Mouse (Mus musculus) kidney, embryonic 16.5 days (tissue): ENCODE results near the gene Ankrd9. TPM values are rescaled to one million over a fixed set of nuclear protein-coding genes. Genes with fewer than 3 reads are reported as not detected.

Experiments
- ATAC-seq: fragments of 200-750 bp; cut with Nextera tagmentation; 2 replicates; pipeline ENCODE4 v1.8.0; 2017; ENCODE audit warnings: moderate TSS enrichment; ENCODE audit not compliant: low FRiP score, low TSS enrichment
- H3K27ac ChIP-seq: fragments of 300-500 bp; sonication (generic); 2 replicates; pipeline ENCODE4 v1.5.1; 2014; ENCODE audit warnings: low read length
- H3K27me3 ChIP-seq: fragments of 300-500 bp; sonication (generic); 2 replicates; pipeline ENCODE4 v1.6.1; 2014; ENCODE audit warnings: low read length, control low read depth, mixed read lengths; ENCODE audit not compliant: insufficient read depth
- H3K36me3 ChIP-seq: fragments of 300-500 bp; sonication (generic); 2 replicates; pipeline ENCODE4 v1.6.1; 2014; ENCODE audit warnings: low read length, control low read depth, mixed read lengths; ENCODE audit not compliant: insufficient read depth
- H3K4me1 ChIP-seq: fragments of 300-500 bp; sonication (generic); 2 replicates; pipeline ENCODE4 v1.6.1; 2014; ENCODE audit warnings: low read length, control low read depth, mixed read lengths; ENCODE audit not compliant: insufficient read depth
- H3K4me2 ChIP-seq: fragments of 300-500 bp; sonication (generic); replicated peaks from 2 replicates; pipeline ENCODE4 v1.6.1; 2014; ENCODE audit warnings: low read depth, low read length
- H3K4me3 ChIP-seq: fragments of 300-500 bp; sonication (generic); 2 replicates; pipeline ENCODE4 v1.5.1; 2014; ENCODE audit warnings: mild to moderate bottlenecking, low read length
- H3K9ac ChIP-seq: fragments of 300-500 bp; sonication (generic); replicated peaks from 2 replicates; pipeline ENCODE4 v1.6.1; 2014; ENCODE audit warnings: low read length
- H3K9me3 ChIP-seq: fragments of 300-500 bp; sonication (generic); 2 replicates; pipeline ENCODE4 v1.6.1; 2016; ENCODE audit warnings: low read length, control low read depth
- WGBS: fragments of 180-500 bp; shearing (Covaris S2); extraction: QIAGEN DNeasy Blood & Tissue Kit; methylation state at CpG from one replicate; pipeline ENCODE4 v1.1.7; 2014; 5-methylcytosine and 5-hydroxymethylcytosine counted together
- polyA plus RNA-seq: library from polyadenylated mRNA; unstranded; fragments of >200 nt; fragmentation: Nextera tagmentation; extraction: Ambion mirVana; gene quantifications from 2 replicates; pipeline ENCODE4 v1.2.1, GENCODE M21; 2015

Gene Ankrd9
- polyA plus RNA-seq, 1 experiment from 2014 or later, result 16.7 TPM

DNA sequence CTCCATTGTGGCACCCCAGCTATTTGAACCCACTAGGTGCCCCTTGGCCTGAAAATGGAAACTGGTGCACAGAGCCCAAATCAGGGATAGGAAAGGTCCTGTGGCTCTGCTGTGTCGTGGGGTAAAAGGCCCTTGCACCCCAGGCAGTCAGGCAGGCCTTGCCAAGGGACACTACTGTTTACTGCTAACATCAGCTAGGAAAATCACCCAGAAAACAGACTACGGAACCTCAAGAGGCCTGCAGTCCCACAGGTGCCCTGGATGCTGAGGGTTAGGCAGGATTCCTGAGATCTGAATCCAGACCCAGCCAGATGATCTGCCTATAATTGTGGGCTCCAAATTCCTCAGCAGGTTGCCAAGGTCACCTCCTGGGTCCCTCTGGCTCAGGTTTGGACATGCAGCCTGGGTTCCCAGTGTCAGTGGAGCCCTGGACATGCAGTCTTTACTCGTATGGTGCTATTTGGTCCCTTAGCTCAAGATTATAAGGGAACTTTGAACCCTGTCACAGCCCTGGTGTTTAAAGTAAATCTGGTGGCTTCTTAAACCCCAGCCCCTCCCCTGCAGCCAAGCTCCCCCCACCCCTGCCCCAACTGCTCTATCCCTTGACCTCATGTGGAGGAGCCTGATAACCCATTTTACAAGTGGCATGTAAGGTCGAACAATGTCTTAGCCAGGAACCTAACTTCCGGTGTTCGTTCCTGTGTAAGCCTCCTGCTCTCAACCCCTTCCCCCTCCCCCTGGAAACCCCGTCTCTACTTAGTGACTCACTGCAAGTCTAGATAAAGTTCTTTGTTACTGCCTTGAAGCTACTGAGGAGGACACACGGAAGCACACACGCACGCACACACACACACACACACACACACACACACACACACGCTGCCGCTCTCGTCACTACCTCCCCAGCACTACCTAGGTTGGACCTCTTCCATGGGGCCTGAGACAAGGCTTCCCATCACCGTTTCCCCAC lies 28.6 kb upstream of the Ankrd9 start:
- Histone ChIP-seq H3K9ac (no peak overlapping the region), H3K27me3 (no peaks in the 10 kb centered on the region), H3K4me1 (peaks cover 19% of the 10 kb centered on the region), H3K36me3 (no peaks in the 10 kb centered on the region), H3K4me3 (no peak overlapping the region), H3K4me2 (no peak overlapping the region), H3K9me3 (no peaks in the 10 kb centered on the region), H3K27ac (peak overlapping the region; percentile 22; the same call in 1 of the 2 replicates)
- ATAC-seq, result peak; percentile 39; the same call in 1 of the 2 replicates
- WGBS, result 63% methylated on average over 11 of the region's 14 CpGs

DNA sequence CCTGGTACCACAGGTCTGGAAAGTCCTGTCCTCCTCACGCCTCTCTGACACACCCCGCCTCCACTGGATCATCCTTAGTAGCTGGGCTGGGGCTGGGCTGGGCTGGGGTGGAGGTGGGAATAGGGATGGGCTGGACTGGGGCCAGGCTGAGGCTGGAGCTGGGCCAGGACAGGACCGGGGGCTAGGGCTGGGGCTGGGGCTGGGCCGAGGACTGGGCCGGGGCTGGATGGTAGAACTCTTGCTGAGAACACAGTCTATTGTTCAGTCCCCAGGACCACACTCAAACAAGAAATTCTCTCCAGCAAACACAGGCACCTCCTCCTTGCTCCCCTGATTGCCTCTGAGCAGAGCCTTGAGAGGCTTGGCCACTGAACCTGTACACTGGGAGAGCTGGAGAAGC lies 27.5 kb upstream of the Ankrd9 start:
- H3K9me3 ChIP-seq, result no peaks in the 10 kb centered on the region
- H3K36me3 ChIP-seq, result no peaks in the 10 kb centered on the region
- peaks cover 19% of the 10 kb centered on the region for H3K4me1 ChIP-seq
- ATAC-seq, result peak; percentile 18; the same call in 1 of the 2 replicates
- no peak overlapping the region for H3K4me2 ChIP-seq
- no peak overlapping the region for H3K27ac ChIP-seq
- no peak overlapping the region for H3K9ac ChIP-seq
- 70% methylated on average over 5 of the region's 5 CpGs for WGBS
- no peak overlapping the region for H3K4me3 ChIP-seq
- H3K27me3 ChIP-seq, result no peaks in the 10 kb centered on the region

GRCm38 (mm10) chr12:111005803-111006202 lies 27.0 kb upstream of the Ankrd9 start:
- Histone ChIP-seq H3K4me2 (no peak overlapping the region), H3K9ac (no peak overlapping the region), H3K9me3 (no peaks in the 10 kb centered on the region), H3K36me3 (no peaks in the 10 kb centered on the region), H3K4me3 (no peak overlapping the region), H3K4me1 (peaks cover 19% of the 10 kb centered on the region), H3K27me3 (no peaks in the 10 kb centered on the region), H3K27ac (no peak overlapping the region)
- ATAC-seq, result peak; percentile 36; the same call in 1 of the 2 replicates
- WGBS, result 65% methylated on average over 6 of the region's 6 CpGs

DNA sequence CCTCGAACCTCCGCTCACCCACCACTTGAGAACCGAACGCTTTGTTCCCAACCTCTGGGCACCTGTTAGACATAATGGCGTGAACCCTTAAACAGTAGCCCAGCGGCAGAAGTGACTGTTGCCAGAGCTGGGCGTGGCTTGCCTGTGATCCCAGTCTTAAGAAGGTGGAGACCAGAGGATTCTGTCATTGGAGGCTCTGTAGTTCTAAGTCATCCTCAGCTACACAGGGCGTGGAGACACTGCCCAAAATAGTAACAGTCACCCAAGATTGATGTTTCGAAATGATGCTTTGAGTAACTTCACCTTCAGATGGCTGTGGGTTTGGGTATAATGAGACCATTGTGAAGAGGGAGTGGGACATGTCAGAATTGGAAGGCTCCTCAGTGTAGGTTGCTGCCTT lies 25.3 kb upstream of the Ankrd9 start:
- no peak for ATAC-seq
- peaks cover 19% of the 10 kb centered on the region for H3K4me1 ChIP-seq
- no peak overlapping the region for H3K4me2 ChIP-seq
- no peaks in the 10 kb centered on the region for H3K36me3 ChIP-seq
- H3K27me3 ChIP-seq, result no peaks in the 10 kb centered on the region
- no peak overlapping the region for H3K4me3 ChIP-seq
- no peak overlapping the region for H3K9ac ChIP-seq
- H3K9me3 ChIP-seq, result no peaks in the 10 kb centered on the region
- 83% methylated on average over 9 of the region's 9 CpGs for WGBS
- H3K27ac ChIP-seq, result no peak overlapping the region

GRCm38 (mm10) chr12:111000956-111001355 lies 22.1 kb upstream of the Ankrd9 start:
- no peaks in the 10 kb centered on the region for H3K4me1 ChIP-seq
- no peaks in the 10 kb centered on the region for H3K27me3 ChIP-seq
- no peak overlapping the region for H3K4me2 ChIP-seq
- H3K4me3 ChIP-seq, result no peak overlapping the region
- H3K9ac ChIP-seq, result no peak overlapping the region
- WGBS, result 90% methylated on average over 7 of the region's 7 CpGs
- H3K27ac ChIP-seq, result no peak overlapping the region
- H3K36me3 ChIP-seq, result no peaks in the 10 kb centered on the region
- H3K9me3 ChIP-seq, result no peaks in the 10 kb centered on the region
- ATAC-seq, result no peak

- no peaks in the 10 kb centered on the region for H3K9me3 ChIP-seq
- H3K4me1 ChIP-seq, result no peaks in the 10 kb centered on the region
- no peak overlapping the region for H3K4me2 ChIP-seq
- no peak for ATAC-seq
- no peak overlapping the region for H3K4me3 ChIP-seq
- 93% methylated on average over 2 of the region's 2 CpGs for WGBS
- no peaks in the 10 kb centered on the region for H3K36me3 ChIP-seq
- no peak overlapping the region for H3K9ac ChIP-seq
- no peaks in the 10 kb centered on the region for H3K27me3 ChIP-seq
- H3K27ac ChIP-seq, result no peak overlapping the region
Measured at GRCm38 (mm10) chr12:110999820-111000219, 21.0 kb upstream of the Ankrd9 start.

DNA sequence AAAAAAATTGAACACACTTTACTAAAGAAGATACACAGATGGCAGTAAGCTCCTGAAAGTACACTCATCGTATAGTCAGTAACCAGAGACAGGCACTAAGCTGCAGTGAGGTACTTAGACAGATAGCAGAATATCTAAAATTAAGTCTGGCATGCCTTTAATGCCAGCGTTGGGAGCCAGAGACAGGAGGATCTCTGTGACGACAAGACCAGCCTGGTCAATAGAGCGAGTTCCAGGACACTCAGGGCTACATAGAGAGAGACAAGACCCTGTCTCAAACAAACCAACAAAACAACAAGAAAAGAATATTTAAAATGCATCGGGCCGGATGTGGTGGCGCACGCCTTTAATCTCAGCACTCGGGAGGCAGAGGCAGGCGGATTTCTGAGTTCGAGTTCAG lies 19.3 kb upstream of the Ankrd9 start:
- no peaks in the 10 kb centered on the region for H3K36me3 ChIP-seq
- WGBS, result 97% methylated on average over 11 of the region's 11 CpGs
- H3K4me2 ChIP-seq, result no peak overlapping the region
- H3K9ac ChIP-seq, result no peak overlapping the region
- ATAC-seq, result no peak
- H3K9me3 ChIP-seq, result no peaks in the 10 kb centered on the region
- no peaks in the 10 kb centered on the region for H3K27me3 ChIP-seq
- no peaks in the 10 kb centered on the region for H3K4me1 ChIP-seq
- H3K27ac ChIP-seq, result no peak overlapping the region
- no peak overlapping the region for H3K4me3 ChIP-seq

- Histone ChIP-seq H3K9me3 (no peaks in the 10 kb centered on the region), H3K4me1 (peaks cover 5% of the 10 kb centered on the region), H3K36me3 (no peaks in the 10 kb centered on the region), H3K27me3 (no peaks in the 10 kb centered on the region), H3K9ac (no peak overlapping the region), H3K4me2 (no peak overlapping the region), H3K27ac (no peak overlapping the region), H3K4me3 (no peak overlapping the region)
- no peak for ATAC-seq
- WGBS, result 28% methylated on average over 12 of the region's 12 CpGs
Measured at GRCm38 (mm10) chr12:110994666-110995065, 15.8 kb upstream of the Ankrd9 start.

- H3K27ac ChIP-seq, result no peak overlapping the region
- H3K36me3 ChIP-seq, result no peaks in the 10 kb centered on the region
Measured at GRCm38 (mm10) chr12:110993226-110993625, 14.4 kb upstream of the Ankrd9 start.

GRCm38 (mm10) chr12:110992771-110993170 lies 13.9 kb upstream of the Ankrd9 start:
- H3K27ac ChIP-seq, result no peak overlapping the region; the same call in 1 of the 2 replicates
- H3K36me3 ChIP-seq, result no peaks in the 10 kb centered on the region
- ATAC-seq, result no peak
- H3K27me3 ChIP-seq, result no peaks in the 10 kb centered on the region
- H3K4me1 ChIP-seq, result peaks cover 5% of the 10 kb centered on the region
- 73% methylated on average over 12 of the region's 12 CpGs for WGBS
- H3K9me3 ChIP-seq, result no peaks in the 10 kb centered on the region
- peak overlapping the region; percentile 58 for H3K4me3 ChIP-seq
- peak overlapping the region; percentile 62 for H3K4me2 ChIP-seq
- H3K9ac ChIP-seq, result peak overlapping the region; percentile 72

More at GRCm38 (mm10) chr12:110993226-110993625, 14.4 kb upstream of the Ankrd9 start:
- no peaks in the 10 kb centered on the region for H3K9me3 ChIP-seq
- peaks cover 5% of the 10 kb centered on the region for H3K4me1 ChIP-seq
- WGBS, result 85% methylated on average over 3 of the region's 3 CpGs
- H3K4me2 ChIP-seq, result no peak overlapping the region
- ATAC-seq, result no peak
- H3K4me3 ChIP-seq, result no peak overlapping the region
- H3K27me3 ChIP-seq, result no peaks in the 10 kb centered on the region
- no peak overlapping the region for H3K9ac ChIP-seq
